Mouse (Mus musculus) heart, postnatal 0 days (tissue): Measurements from ENCODE around the gene Slco2b1.

ENCODE experiments used
- CTCF ChIP-seq: IDR thresholded peaks from 2 replicates; pipeline ENCODE4 v1.5.1; 2016; ENCODE audit warnings: antibody characterized with exemption, control low read depth, low read depth
- EP300 ChIP-seq: IDR thresholded peaks from 2 replicates; pipeline ENCODE4 v1.6.1; 2016; ENCODE audit warnings: antibody characterized with exemption, low read depth

DNA sequence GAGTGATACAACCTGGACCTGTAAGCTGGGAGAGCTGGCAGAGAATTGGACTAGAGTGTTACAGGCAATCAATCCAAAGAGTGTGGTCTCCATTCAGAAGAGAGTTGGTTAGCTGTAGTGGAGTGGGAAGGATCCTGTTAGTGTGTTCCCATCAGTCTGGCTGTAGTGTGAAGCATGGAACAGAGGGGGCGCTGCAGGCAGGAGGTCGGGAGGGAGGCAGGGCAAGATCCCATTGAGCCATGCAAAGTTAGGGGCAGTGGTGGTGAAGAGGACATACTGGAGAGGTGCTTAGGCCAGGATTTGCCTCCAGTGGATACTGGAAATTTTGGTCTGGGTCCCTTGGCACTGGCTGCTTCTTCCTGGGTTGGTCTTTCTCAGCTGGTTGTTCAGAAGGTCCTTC lies 92.9 kb downstream of the Slco2b1 start:
- TF ChIP-seq CTCF (no peak), EP300 (no peak)
